Mouse (Mus musculus) heart, postnatal 0 days (tissue): ENCODE measurements around the gene Spata17.
"Not testable (repeated sequence)": the region's sequence is repeated elsewhere in the genome, so short reads cannot be mapped to it uniquely, and the experiment has no call there.

ENCODE experiments used
- CTCF ChIP-seq: IDR thresholded peaks from 2 replicates; pipeline ENCODE4 v1.5.1; 2016; ENCODE audit warnings: antibody characterized with exemption, control low read depth, low read depth
- EP300 ChIP-seq: IDR thresholded peaks from 2 replicates; pipeline ENCODE4 v1.6.1; 2016; ENCODE audit warnings: antibody characterized with exemption, low read depth

DNA sequence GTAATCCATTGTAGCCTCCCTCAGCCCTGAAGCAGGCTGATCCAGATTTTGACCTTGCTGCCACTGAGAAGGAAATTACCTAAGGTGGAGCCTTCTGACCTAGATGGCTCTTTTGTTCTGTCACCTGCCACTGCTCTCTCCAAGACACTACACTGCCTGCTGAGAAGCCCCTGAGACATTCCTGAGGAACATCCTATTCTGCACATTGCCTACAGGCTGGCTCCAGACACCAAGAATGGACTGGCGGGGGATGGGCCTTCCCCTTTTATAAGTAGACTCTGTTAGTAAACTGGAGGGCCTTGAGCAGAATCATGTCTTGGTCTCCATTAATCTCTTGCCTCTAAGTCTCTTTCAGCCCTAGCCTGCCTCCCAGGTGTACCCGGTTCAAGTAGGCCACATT is 87.7 kb downstream of the Spata17 start:
- TF ChIP-seq CTCF, EP300: not testable (repeated sequence)
